ENCODE assay signal across 12 mouse cellular contexts in the genomic region with DNA sequence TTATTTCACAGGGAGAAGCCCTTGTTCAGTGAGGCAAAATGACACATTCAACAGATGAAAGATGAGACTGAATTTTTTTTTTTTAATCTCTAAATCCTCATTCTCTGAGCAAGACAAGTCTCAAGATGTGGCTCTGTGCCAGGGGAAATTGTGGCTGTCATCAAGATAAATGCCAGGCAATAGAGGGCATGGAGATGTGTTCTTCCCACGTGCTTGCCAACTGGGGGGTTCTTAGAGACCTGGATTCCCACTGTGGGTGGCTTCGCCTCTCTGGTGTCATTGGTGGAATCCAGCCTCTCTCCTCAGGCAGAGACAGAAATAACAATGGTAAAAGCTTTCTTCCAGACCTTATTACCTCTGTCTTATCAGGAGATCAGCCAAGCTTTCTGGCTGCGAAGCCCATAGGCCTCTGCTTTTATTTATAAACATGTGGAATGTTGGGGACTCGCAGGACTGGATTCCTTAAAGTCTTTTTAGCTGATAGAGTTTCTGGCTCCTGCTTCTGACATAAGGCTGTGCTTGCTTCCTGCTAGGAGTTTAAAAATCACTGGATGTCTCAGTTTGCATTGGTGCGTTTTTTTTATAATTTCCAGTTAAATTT. TPM values are rescaled to one million over a fixed set of nuclear protein-coding genes. Genes with fewer than 3 reads are reported as not detected.
DNase-seq lines count a peak whose midpoint lies in the region; ATAC-seq and TF ChIP-seq lines count a peak whose summit lies in the region.
"Had no signal": no experiment of that assay in that cellular context is flagged by ENCODE, and none has a peak within 500 bp of the region (broad histone marks: within the 10 kb centered on the region; RNA-seq: fewer than 3 reads in every experiment).

No protein-coding gene starts in this region.

- no peak for TF ChIP-seq POLR2A in embryonic fibroblast, embryonic 13.5 days (IDR thresholded peaks at IDR 0.05; ENCODE audit: low read depth, low read length)

- no peak overlapping the region for H3K9ac ChIP-seq in embryonic facial prominence, embryonic 14.5 days (ENCODE audit: low read depth, low read length)
- H3K9ac ChIP-seq in heart, embryonic 15.5 days: no peak overlapping the region
- no peak overlapping the region for H3K9ac ChIP-seq in midbrain, postnatal 0 days (replicated peaks; ENCODE audit: low read length, poor library complexity, severe bottlenecking)
- H3K9ac ChIP-seq in midbrain, embryonic 16.5 days (ENCODE audit: low read depth, low read length): no peak overlapping the region
- H3K9ac ChIP-seq: hindbrain, embryonic 12.5 days; lung, embryonic 15.5 days had no signal

- H3K4me1 ChIP-seq in embryonic facial prominence, embryonic 14.5 days (ENCODE audit: control insufficient read depth, insufficient read depth, low read length): no peaks in the 10 kb centered on the region
- peaks cover 31% of the 10 kb centered on the region for H3K4me1 ChIP-seq in embryonic facial prominence, embryonic 10.5 days
- peaks cover 34% of the 10 kb centered on the region for H3K4me1 ChIP-seq in heart, embryonic 15.5 days (replicated peaks)
- H3K4me1 ChIP-seq in midbrain, postnatal 0 days (ENCODE audit: insufficient read depth, low read length): no peaks in the 10 kb centered on the region; the same call in 1 of the 2 replicates
- no peaks in the 10 kb centered on the region for H3K4me1 ChIP-seq in midbrain, embryonic 16.5 days (ENCODE audit: control insufficient read depth, insufficient read depth, low read length)
- H3K4me1 ChIP-seq in embryonic fibroblast, embryonic 13.5 days (ENCODE audit: control insufficient read depth, insufficient read depth, low read length): no peaks in the 10 kb centered on the region

- H3K27ac ChIP-seq in embryonic facial prominence, embryonic 14.5 days (replicated peaks; ENCODE audit: low read depth, low read length): no peak overlapping the region
- H3K27ac ChIP-seq in embryonic facial prominence, embryonic 10.5 days (replicated peaks): no peak overlapping the region
- peak overlapping the region; percentile 67 for H3K27ac ChIP-seq in heart, embryonic 15.5 days
- H3K27ac ChIP-seq in midbrain, postnatal 0 days (ENCODE audit: low read depth, low read length): no peak overlapping the region
- H3K27ac ChIP-seq in midbrain, embryonic 16.5 days (ENCODE audit: low read length): no peak overlapping the region
- H3K27ac ChIP-seq in embryonic fibroblast, embryonic 13.5 days (ENCODE audit: insufficient read depth, low read length): 0 out of 2 replicates have a peak overlapping the region, but pooled peaks have one; percentile 9
- H3K27ac ChIP-seq: hindbrain, embryonic 12.5 days; lung, embryonic 15.5 days had no signal

- ATAC-seq in embryonic facial prominence, embryonic 14.5 days (ENCODE audit: low read depth): peak; percentile 34; the same call in 1 of the 2 replicates
- ATAC-seq in heart, embryonic 15.5 days (replicated peaks; ENCODE audit: insufficient number of reproducible peaks, insufficient read depth, low FRiP score, low read depth): no peak; the same call in 1 of the 2 replicates
- ATAC-seq in midbrain, postnatal 0 days (ENCODE audit: low FRiP score): no peak
- ATAC-seq in midbrain, embryonic 16.5 days: no peak

- peak; percentile 84 for DNase-seq in embryonic facial prominence, embryonic 14.5 days (ENCODE audit: low spot score)
- no peak for DNase-seq in embryonic facial prominence, embryonic 10.5 days (ENCODE audit: low spot score)
- no peak for DNase-seq in heart, postnatal 10 days
- DNase-seq in midbrain, postnatal 0 days (ENCODE audit: low spot score): peak; percentile 35
- DNase-seq in spleen, adult 12 weeks (ENCODE audit: low spot score): no peak
- DNase-seq: kidney, adult 2 months; midbrain, embryonic 14.5 days had no signal

- intact Hi-C loops in heart, postnatal 10 days (cut with DNase I): no loop called here

- peaks cover 100% of the 10 kb centered on the region for H3K36me3 ChIP-seq in embryonic facial prominence, embryonic 14.5 days (ENCODE audit: control insufficient read depth, insufficient read depth, low read length)
- H3K36me3 ChIP-seq in embryonic facial prominence, embryonic 10.5 days (replicated peaks): peaks cover 100% of the 10 kb centered on the region
- peaks cover 92% of the 10 kb centered on the region for H3K36me3 ChIP-seq in heart, embryonic 15.5 days
- H3K36me3 ChIP-seq in midbrain, postnatal 0 days (ENCODE audit: insufficient read depth, low read length): no peaks in the 10 kb centered on the region
- H3K36me3 ChIP-seq in midbrain, embryonic 16.5 days (ENCODE audit: control insufficient read depth, insufficient read depth, low read length): no peaks in the 10 kb centered on the region
- H3K36me3 ChIP-seq: hindbrain, embryonic 12.5 days had no signal

- H3K27me3 ChIP-seq in embryonic facial prominence, embryonic 14.5 days (replicated peaks; ENCODE audit: control insufficient read depth, insufficient read depth, low read length): no peaks in the 10 kb centered on the region
- no peaks in the 10 kb centered on the region for H3K27me3 ChIP-seq in embryonic facial prominence, embryonic 10.5 days (replicated peaks; ENCODE audit: low read depth, poor library complexity, severe bottlenecking)
- H3K27me3 ChIP-seq in heart, embryonic 15.5 days: no peaks in the 10 kb centered on the region
- H3K27me3 ChIP-seq in midbrain, postnatal 0 days (ENCODE audit: insufficient read depth, low read length): no peaks in the 10 kb centered on the region
- H3K27me3 ChIP-seq in midbrain, embryonic 16.5 days (ENCODE audit: control insufficient read depth, insufficient read depth, low read depth, low read length): no peaks in the 10 kb centered on the region
- H3K27me3 ChIP-seq: hindbrain, embryonic 12.5 days; lung, embryonic 15.5 days had no signal

- H3K4me3 ChIP-seq in embryonic facial prominence, embryonic 14.5 days (ENCODE audit: low read depth, low read length): no peak overlapping the region
- no peak overlapping the region for H3K4me3 ChIP-seq in embryonic facial prominence, embryonic 10.5 days
- no peak overlapping the region for H3K4me3 ChIP-seq in heart, embryonic 15.5 days
- no peak overlapping the region for H3K4me3 ChIP-seq in midbrain, postnatal 0 days (ENCODE audit: low read depth, low read length)
- H3K4me3 ChIP-seq in midbrain, embryonic 16.5 days (ENCODE audit: low read depth, low read length): no peak overlapping the region
- H3K4me3 ChIP-seq in embryonic fibroblast, embryonic 13.5 days (ENCODE audit: insufficient read depth, low read length): no peak overlapping the region
- H3K4me3 ChIP-seq: hindbrain, embryonic 12.5 days; lung, embryonic 15.5 days had no signal

- 54% methylated on average over 5 of the region's 5 CpGs for WGBS in embryonic facial prominence, embryonic 14.5 days
- WGBS in embryonic facial prominence, embryonic 10.5 days: 80% methylated on average over 5 of the region's 5 CpGs
- WGBS in heart, embryonic 15.5 days: 27% methylated on average over 5 of the region's 5 CpGs
- 60% methylated on average over 5 of the region's 5 CpGs for WGBS in midbrain, postnatal 0 days
- WGBS in midbrain, embryonic 16.5 days: 67% methylated on average over 5 of the region's 5 CpGs

- no peaks in the 10 kb centered on the region for H3K9me3 ChIP-seq in embryonic facial prominence, embryonic 14.5 days (ENCODE audit: control insufficient read depth, low read length)
- no peaks in the 10 kb centered on the region for H3K9me3 ChIP-seq in embryonic facial prominence, embryonic 10.5 days
- H3K9me3 ChIP-seq in heart, embryonic 15.5 days (replicated peaks): no peaks in the 10 kb centered on the region
- no peaks in the 10 kb centered on the region for H3K9me3 ChIP-seq in midbrain, postnatal 0 days (ENCODE audit: low read length)
- no peaks in the 10 kb centered on the region for H3K9me3 ChIP-seq in midbrain, embryonic 16.5 days (replicated peaks; ENCODE audit: control insufficient read depth, low read length, poor library complexity, severe bottlenecking)
- H3K9me3 ChIP-seq: hindbrain, embryonic 12.5 days; lung, embryonic 15.5 days had no signal

- TF ChIP-seq CTCF in midbrain, postnatal 0 days (IDR thresholded peaks at IDR 0.05): no peak
- no peak for TF ChIP-seq CTCF in embryonic fibroblast, embryonic 13.5 days (IDR thresholded peaks at IDR 0.05; ENCODE audit: borderline replicate concordance, insufficient read depth, low read length)

- no peak overlapping the region for H3K4me2 ChIP-seq in embryonic facial prominence, embryonic 14.5 days (ENCODE audit: low read depth, low read length)
- no peak overlapping the region for H3K4me2 ChIP-seq in heart, embryonic 15.5 days
- H3K4me2 ChIP-seq in midbrain, postnatal 0 days (ENCODE audit: low read depth, low read length, poor library complexity, severe bottlenecking): no peak overlapping the region
- H3K4me2 ChIP-seq in midbrain, embryonic 16.5 days (ENCODE audit: low read length): no peak overlapping the region
- H3K4me2 ChIP-seq: hindbrain, embryonic 12.5 days; lung, embryonic 15.5 days had no signal

RNA-seq across cellular contexts. Expression of gene Lamb1, which starts 41.1 kb away (rescaled TPM):
- 84.2 and 93.9 TPM in 2 replicates for polyA plus RNA-seq in embryonic facial prominence, embryonic 14.5 days (2014; fragmentation: Nextera tagmentation; extraction: Ambion mirVana)
- polyA plus RNA-seq in embryonic facial prominence, embryonic 10.5 days (2016; fragmentation: Nextera tagmentation; extraction: Ambion mirVana): 37.2 and 42.5 TPM in 2 replicates
- 90.9 and 99.5 TPM in 2 replicates for polyA plus RNA-seq in heart, embryonic 15.5 days (2015; fragmentation: Nextera tagmentation; extraction: Ambion mirVana)
- 100 to 1,000 TPM; 250 to 255 TPM for total RNA-seq in heart, postnatal 10 days (2021)
- total RNA-seq in midbrain, postnatal 0 days (2014; rRNA removed): 19.5 and 24.6 TPM in 2 replicates
- 7.6 and 8.1 TPM in 2 replicates for polyA plus RNA-seq in midbrain, postnatal 0 days (2015; fragmentation: Nextera tagmentation; extraction: Ambion mirVana)
- polyA plus RNA-seq in midbrain, embryonic 16.5 days (2015; fragmentation: Nextera tagmentation; extraction: Ambion mirVana): 13.2 and 14.8 TPM in 2 replicates
- polyA plus RNA-seq in embryonic fibroblast, embryonic 13.5 days (2011; ENCODE audit: insufficient read length, low read depth, missing spikeins): 219 and 222 TPM in 2 replicates

RNA-seq across cellular contexts. Expression of gene Dld, which starts 45.1 kb away (rescaled TPM):
- 127 and 138 TPM in 2 replicates for polyA plus RNA-seq in embryonic facial prominence, embryonic 14.5 days (2014; fragmentation: Nextera tagmentation; extraction: Ambion mirVana)
- 145 and 147 TPM in 2 replicates for polyA plus RNA-seq in embryonic facial prominence, embryonic 10.5 days (2016; fragmentation: Nextera tagmentation; extraction: Ambion mirVana)
- polyA plus RNA-seq in heart, embryonic 15.5 days (2015; fragmentation: Nextera tagmentation; extraction: Ambion mirVana): 185 and 235 TPM in 2 replicates
- total RNA-seq in heart, postnatal 10 days (2021): 100 to 1,000 TPM; 373 to 380 TPM
- total RNA-seq in midbrain, postnatal 0 days (2014; rRNA removed): 41.0 and 62.3 TPM in 2 replicates
- 113 and 122 TPM in 2 replicates for polyA plus RNA-seq in midbrain, postnatal 0 days (2015; fragmentation: Nextera tagmentation; extraction: Ambion mirVana)
- 122 and 132 TPM in 2 replicates for polyA plus RNA-seq in midbrain, embryonic 16.5 days (2015; fragmentation: Nextera tagmentation; extraction: Ambion mirVana)
- polyA plus RNA-seq in embryonic fibroblast, embryonic 13.5 days (2011; ENCODE audit: insufficient read length, low read depth, missing spikeins): 132 and 136 TPM in 2 replicates

Comparison
In these comparisons a context has a peak if more than half of its experiments do, and no peak if none do; other contexts are left out.
1. DNase-seq: peak in embryonic facial prominence, embryonic 14.5 days (single experiment) and midbrain, postnatal 0 days (single experiment); none in embryonic facial prominence, embryonic 10.5 days (single experiment), heart, postnatal 10 days (0 of 2) and spleen, adult 12 weeks (single experiment).
2. H3K27ac ChIP-seq: peak in heart, embryonic 15.5 days (single experiment) and embryonic fibroblast, embryonic 13.5 days (single experiment); none in embryonic facial prominence, embryonic 14.5 days (single experiment), embryonic facial prominence, embryonic 10.5 days (single experiment), midbrain, postnatal 0 days (single experiment) and midbrain, embryonic 16.5 days (single experiment).